Mouse (Mus musculus) C2C12 (cell line): ENCODE measurements at regions not wholly inside any gene's neighbourhood (a gene's known extent, or its start where the extent isn't known, plus 50 kb on each side); places are given as distances from the start of the nearest gene placed in this dataset.

Experiments used
- H3K27me3 ChIP-seq: one replicate; pipeline ENCODE4 v1.6.1; 2011; ENCODE audit not compliant: control insufficient read depth, insufficient read depth, insufficient read length
- H3K36me3 ChIP-seq: one replicate; pipeline ENCODE4 v1.6.1; 2011; ENCODE audit not compliant: control insufficient read depth, insufficient read depth
- H3K4me3 ChIP-seq: one replicate; pipeline ENCODE4 v1.5.1; 2011; ENCODE audit warnings: mild to moderate bottlenecking, control low read depth; ENCODE audit not compliant: poor library complexity, insufficient read depth, severe bottlenecking
- H3K79me2 ChIP-seq: one replicate; pipeline ENCODE4 v1.6.1; 2011; ENCODE audit not compliant: control insufficient read depth, insufficient read depth
- H3K79me3 ChIP-seq: one replicate; pipeline ENCODE4 v1.6.1; 2011; ENCODE audit warnings: low read depth, control low read depth
- H3ac ChIP-seq: one replicate; pipeline ENCODE3; 2011; ENCODE audit warnings: low read depth; ENCODE audit not compliant: control insufficient read depth, insufficient read length
- CEBPB ChIP-seq: IDR thresholded peaks from one replicate; pipeline ENCODE4 v1.6.1; 2011; ENCODE audit warnings: low read depth, mild to moderate bottlenecking, control low read depth, moderate library complexity
- CTCF ChIP-seq: IDR thresholded peaks from one replicate; pipeline ENCODE4 v1.5.1; 2011; ENCODE audit not compliant: control insufficient read depth, insufficient read depth, insufficient read length
- FOSL1 ChIP-seq: IDR thresholded peaks from one replicate; pipeline ENCODE4 v1.8.0; 2011; ENCODE audit warnings: mild to moderate bottlenecking, low read length; ENCODE audit not compliant: poor library complexity, insufficient read depth, severe bottlenecking
- MAX ChIP-seq: IDR thresholded peaks from one replicate; pipeline ENCODE4 v1.6.1; 2011; ENCODE audit warnings: mild to moderate bottlenecking, control low read depth
- MYOD1 ChIP-seq: IDR thresholded peaks from one replicate; pipeline ENCODE4 v1.6.1; 2011; ENCODE audit warnings: low read depth; ENCODE audit not compliant: control insufficient read depth, insufficient read length
- MYOG ChIP-seq: IDR thresholded peaks from one replicate; pipeline ENCODE4 v1.6.1; 2011; ENCODE audit not compliant: control insufficient read depth, insufficient read length; ENCODE audit errors: extremely low read depth
- USF1 ChIP-seq: IDR thresholded peaks from one replicate; pipeline ENCODE4 v1.6.1; 2011; ENCODE audit warnings: low read depth, mild to moderate bottlenecking, control low read depth, moderate library complexity

DNA sequence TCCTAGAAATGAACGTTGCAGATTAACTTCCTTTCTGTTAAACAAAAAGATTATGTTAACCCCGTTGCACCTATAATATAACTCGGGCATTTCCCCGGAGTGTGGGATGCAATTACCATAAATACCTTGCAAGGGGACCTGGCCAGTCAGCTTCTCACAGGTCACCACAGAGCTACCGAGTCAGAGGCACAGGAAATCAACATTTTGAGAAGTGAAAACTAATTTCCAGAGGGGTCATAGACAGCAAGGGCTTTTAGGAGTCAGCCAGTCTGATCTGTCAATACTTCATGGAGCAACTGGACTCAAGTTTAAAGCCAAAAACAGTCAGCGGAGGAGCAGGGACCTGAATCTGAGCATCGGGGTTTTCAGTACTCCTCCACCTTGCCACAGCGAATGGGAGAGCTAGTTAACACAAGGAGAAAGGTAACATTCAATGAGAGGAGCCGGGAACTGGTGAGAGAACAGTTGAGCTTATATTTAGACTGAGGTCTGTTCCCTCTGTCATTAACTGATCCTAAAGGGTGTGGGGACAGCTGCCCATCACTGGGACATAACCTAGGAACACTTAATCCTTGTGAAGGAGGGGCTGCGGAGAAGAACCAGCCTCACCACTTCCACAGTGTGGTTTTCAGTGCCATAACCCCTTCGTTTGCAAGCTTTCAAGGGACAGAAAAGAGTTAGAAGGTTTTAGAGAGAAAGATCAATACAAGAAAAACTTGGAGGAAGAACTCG lies 105.9 kb downstream of the Nufip1 start:
- no peaks in the 10 kb centered on the region for H3K36me3 ChIP-seq
- no peak for TF ChIP-seq MYOD1
- no peak for TF ChIP-seq CTCF
- TF ChIP-seq MAX: no peak
- no peak for TF ChIP-seq FOSL1
- TF ChIP-seq USF1: no peak
- no peak for TF ChIP-seq MYOG
- TF ChIP-seq CEBPB: no peak

DNA sequence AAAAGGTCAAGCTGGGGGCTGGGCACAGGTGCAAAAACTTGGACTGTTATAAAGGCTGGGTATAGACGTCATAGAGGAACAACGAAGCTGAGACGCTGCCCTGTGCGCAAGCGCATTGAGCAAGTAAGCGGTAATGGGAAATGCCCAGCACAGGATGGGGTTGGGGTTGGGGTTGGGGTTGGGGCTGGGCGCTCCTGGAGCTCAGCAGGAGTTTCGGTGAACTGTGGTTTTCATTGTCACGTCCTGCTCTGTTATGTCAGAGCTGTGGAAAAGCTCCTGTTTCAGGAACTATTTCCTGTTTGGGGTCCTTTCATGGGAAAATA lies 106.4 kb downstream of the Nufip1 start:
- H3K4me3 ChIP-seq: no peak overlapping the region
- TF ChIP-seq MYOG (no peak), CEBPB (no peak), FOSL1 (no peak), MYOD1 (no peak), USF1 (no peak)
- no peaks in the 10 kb centered on the region for H3K27me3 ChIP-seq
- H3K79me3 ChIP-seq: no peaks in the 10 kb centered on the region
- no peaks in the 10 kb centered on the region for H3K36me3 ChIP-seq
- no peak overlapping the region for H3ac ChIP-seq
- H3K79me2 ChIP-seq: no peaks in the 10 kb centered on the region

More for the DNA sequence above, 105.9 kb downstream of the Nufip1 start:
- no peak overlapping the region for H3K4me3 ChIP-seq
- H3K79me2 ChIP-seq: no peaks in the 10 kb centered on the region
- no peaks in the 10 kb centered on the region for H3K27me3 ChIP-seq
- H3ac ChIP-seq: no peak overlapping the region
- H3K79me3 ChIP-seq: no peaks in the 10 kb centered on the region

- Histone ChIP-seq H3K4me3 (no peak overlapping the region), H3ac (no peak overlapping the region), H3K79me3 (no peaks in the 10 kb centered on the region), H3K36me3 (no peaks in the 10 kb centered on the region), H3K79me2 (no peaks in the 10 kb centered on the region), H3K27me3 (no peaks in the 10 kb centered on the region)
- TF ChIP-seq CTCF (no peak), USF1 (no peak), FOSL1 (no peak)
These were observed 107.0 kb downstream of the Nufip1 start for GRCm38 (mm10) chr14:76217571-76218256.

- no peaks in the 10 kb centered on the region for H3K36me3 ChIP-seq
- H3K27me3 ChIP-seq: no peaks in the 10 kb centered on the region
- H3K79me3 ChIP-seq: no peaks in the 10 kb centered on the region
- H3ac ChIP-seq: no peak overlapping the region
- H3K79me2 ChIP-seq: no peaks in the 10 kb centered on the region
- TF ChIP-seq MAX (no peak), MYOG (no peak), USF1 (no peak), MYOD1 (no peak), CEBPB (no peak), FOSL1 (no peak), CTCF (no peak)
- H3K4me3 ChIP-seq: no peak overlapping the region
These were observed 110.3 kb downstream of the Nufip1 start for GRCm38 (mm10) chr14:76220952-76221351.

DNA sequence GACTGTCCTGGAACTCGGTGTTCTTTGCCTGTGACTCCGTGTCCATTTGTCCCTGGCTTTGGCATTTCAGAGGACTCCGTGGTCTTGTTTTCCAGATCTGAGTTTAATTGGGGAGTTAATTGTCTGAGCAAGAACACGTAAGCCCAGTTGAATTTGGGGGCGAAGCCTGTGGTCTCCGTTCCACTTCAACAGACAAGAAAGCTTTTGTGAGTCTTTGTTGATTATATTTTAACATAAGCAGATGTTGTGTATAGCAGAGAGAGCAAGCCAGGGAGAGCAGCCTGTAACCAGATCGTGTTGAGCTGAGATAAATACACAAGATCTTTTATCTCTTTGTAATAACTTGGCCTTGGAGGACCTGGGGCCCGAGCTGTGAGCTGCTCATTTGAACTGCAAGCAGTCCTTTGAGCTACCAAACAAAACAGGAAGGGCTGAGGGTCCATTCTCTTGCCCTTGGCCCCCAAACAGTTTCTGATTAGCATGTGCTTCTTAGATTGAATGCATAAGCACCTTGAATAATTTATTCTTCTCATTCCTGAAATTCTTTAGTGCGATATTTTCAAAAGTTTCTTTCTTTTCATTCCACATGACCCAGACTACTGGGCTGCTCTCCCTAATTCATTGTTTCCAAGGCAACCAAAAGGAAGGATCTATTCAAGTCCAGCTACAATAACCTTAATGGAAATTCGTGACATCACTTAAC lies 111.1 kb downstream of the Nufip1 start:
- no peaks in the 10 kb centered on the region for H3K36me3 ChIP-seq
- H3K79me3 ChIP-seq: no peaks in the 10 kb centered on the region
- H3K79me2 ChIP-seq: no peaks in the 10 kb centered on the region
- H3K27me3 ChIP-seq: no peaks in the 10 kb centered on the region
- no peak overlapping the region for H3ac ChIP-seq
- H3K4me3 ChIP-seq: no peak overlapping the region
- TF ChIP-seq MYOG (no peak), CTCF (no peak), USF1 (no peak), MAX (no peak), FOSL1 (no peak), MYOD1 (no peak), CEBPB (no peak)

GRCm38 (mm10) chr14:76222320-76222626 lies 111.6 kb downstream of the Nufip1 start:
- TF ChIP-seq MYOG: no peak
- TF ChIP-seq MYOD1: no peak
- no peak for TF ChIP-seq CTCF
- no peak for TF ChIP-seq USF1
- H3K4me3 ChIP-seq: no peak overlapping the region
- no peaks in the 10 kb centered on the region for H3K36me3 ChIP-seq
- no peaks in the 10 kb centered on the region for H3K79me3 ChIP-seq
- no peak overlapping the region for H3ac ChIP-seq
- no peaks in the 10 kb centered on the region for H3K79me2 ChIP-seq
- no peaks in the 10 kb centered on the region for H3K27me3 ChIP-seq
